In genomic region chr7:142394261-142395190, GRCm38 (mm10) we compare ENCODE assay signal across 14 mouse cellular contexts. TPM values are rescaled to one million over a fixed set of nuclear protein-coding genes. Genes with fewer than 3 reads are reported as not detected.
DNase-seq lines count a peak whose midpoint lies in the region; ATAC-seq and TF ChIP-seq lines count a peak whose summit lies in the region.
"Had no signal": no experiment of that assay in that cellular context is flagged by ENCODE, and none has a peak within 500 bp of the region (broad histone marks: within the 10 kb centered on the region; RNA-seq: fewer than 3 reads in every experiment).

No protein-coding gene starts in this region.

- 62% methylated on average over 6 of the region's 6 CpGs for WGBS in kidney, embryonic 15.5 days

- no peaks in the 10 kb centered on the region for H3K27me3 ChIP-seq in kidney, embryonic 15.5 days
- no peaks in the 10 kb centered on the region for H3K27me3 ChIP-seq in G1E (ENCODE audit: insufficient read depth, low read length)
- H3K27me3 ChIP-seq: neural tube, embryonic 15.5 days had no signal

- no peaks in the 10 kb centered on the region for H3K36me3 ChIP-seq in kidney, embryonic 15.5 days
- no peaks in the 10 kb centered on the region for H3K36me3 ChIP-seq in G1E (replicated peaks)
- H3K36me3 ChIP-seq: midbrain, embryonic 13.5 days; neural tube, embryonic 15.5 days had no signal

- no peak for ATAC-seq in kidney, embryonic 15.5 days (replicated peaks; ENCODE audit: low FRiP score)
- peak; percentile 28 for ATAC-seq in G1E (ENCODE audit: extremely low read depth, insufficient number of reproducible peaks, low FRiP score, poor library complexity, severe bottlenecking)
- ATAC-seq in megakaryocyte progenitor cell, adult 5-6 weeks (replicated peaks; ENCODE audit: poor library complexity), result peak; percentile 12; the same call in 1 of the 2 replicates
- ATAC-seq: intestine, postnatal 0 days; midbrain, embryonic 13.5 days had no signal

- H3K9ac ChIP-seq in kidney, embryonic 15.5 days, result no peak overlapping the region
- H3K9ac ChIP-seq: midbrain, embryonic 13.5 days; neural tube, embryonic 15.5 days had no signal

- H3K9me3 ChIP-seq in kidney, embryonic 15.5 days (replicated peaks), result no peaks in the 10 kb centered on the region
- H3K9me3 ChIP-seq in G1E (replicated peaks), result no peaks in the 10 kb centered on the region
- H3K9me3 ChIP-seq: midbrain, embryonic 13.5 days; neural tube, embryonic 15.5 days had no signal

- no peak for TF ChIP-seq CTCF in G1E (IDR thresholded peaks at IDR 0.05; ENCODE audit: low read depth, low read length)
- TF ChIP-seq CTCF in cortical plate, adult 2 months (IDR thresholded peaks at IDR 0.05; ENCODE audit: extremely low read depth, insufficient read depth, low read length), result no peak

- H3K27ac ChIP-seq in kidney, embryonic 15.5 days, result peak overlapping the region; percentile 46
- H3K27ac ChIP-seq in cortical plate, adult 2 months (ENCODE audit: insufficient read depth, low read length), result 0 out of 2 replicates have a peak overlapping the region, but pooled peaks have one; percentile 15
- H3K27ac ChIP-seq: midbrain, embryonic 13.5 days; neural tube, embryonic 15.5 days had no signal

- no peak for TF ChIP-seq POLR2A in cortical plate, adult 2 months (IDR thresholded peaks at IDR 0.05; ENCODE audit: extremely low read depth, insufficient read depth, low read length)

- no peak for DNase-seq in kidney, postnatal 10 days
- peak; percentile 54 for DNase-seq in G1E (ENCODE audit: low spot score)
- DNase-seq in cerebellum, postnatal 10 days, result no peak
- no peak for DNase-seq in left cerebral cortex, postnatal 4 days
- DNase-seq: heart, postnatal 4 days had no signal

- peaks cover 29% of the 10 kb centered on the region for H3K4me1 ChIP-seq in kidney, embryonic 15.5 days
- H3K4me1 ChIP-seq in G1E (ENCODE audit: insufficient read depth, low read depth, low read length), result peaks cover 99% of the 10 kb centered on the region
- peaks cover 2% of the 10 kb centered on the region; the same call in 1 of the 2 replicates for H3K4me1 ChIP-seq in cortical plate, adult 2 months (ENCODE audit: control insufficient read depth, insufficient read depth, low read length)
- H3K4me1 ChIP-seq: midbrain, embryonic 13.5 days; neural tube, embryonic 15.5 days had no signal

- intact Hi-C loops in left cerebral cortex, postnatal 4 days (cut with DNase I), result no loop called here

- H3K4me2 ChIP-seq in kidney, embryonic 15.5 days, result no peak overlapping the region
- H3K4me2 ChIP-seq: midbrain, embryonic 13.5 days; neural tube, embryonic 15.5 days had no signal

- no peak overlapping the region for H3K4me3 ChIP-seq in kidney, embryonic 15.5 days (replicated peaks)
- peak overlapping the region; percentile 5; the same call in 1 of the 2 replicates for H3K4me3 ChIP-seq in G1E (ENCODE audit: low read depth, low read length)
- no peak overlapping the region for H3K4me3 ChIP-seq in cortical plate, adult 2 months (ENCODE audit: insufficient read depth, low read length)
- H3K4me3 ChIP-seq: erythroblast, embryonic 14.5 days; midbrain, embryonic 13.5 days; neural tube, embryonic 15.5 days had no signal

RNA-seq across cellular contexts. Expression of gene Ctsd, which starts 6.7 kb away (rescaled TPM):
- 294 and 312 TPM in 2 replicates for polyA plus RNA-seq in kidney, embryonic 15.5 days (2015; fragmentation: Nextera tagmentation; extraction: Ambion mirVana)
- 102 and 133 TPM in 2 replicates for total RNA-seq in G1E (2014; fragmentation: Nextera tagmentation)
- 1,036 and 1,228 TPM in 2 replicates for total RNA-seq in G1E (2017)
- polyA plus RNA-seq in G1E (2012), result 43.0 and 64.7 TPM in 2 replicates
- 421 and 455 TPM in 2 replicates for polyA plus RNA-seq in cortical plate, adult 2 months (2012; rRNA removed)
- 115 and 133 TPM in 2 replicates for total RNA-seq in megakaryocyte progenitor cell, adult 5-6 weeks (2015)
- 129 and 170 TPM in 2 replicates for total RNA-seq in megakaryocyte progenitor cell, adult 5-6 weeks (2017)
- 100 to 1,000 TPM; 133 to 157 TPM for total RNA-seq in left cerebral cortex, postnatal 4 days (2021)

RNA-seq across cellular contexts. Expression of gene Gm49369, which starts 12.1 kb away (rescaled TPM):
- 1.2 and 2.5 TPM in 2 replicates for polyA plus RNA-seq in kidney, embryonic 15.5 days (2015; fragmentation: Nextera tagmentation; extraction: Ambion mirVana)
- total RNA-seq in G1E (2014; fragmentation: Nextera tagmentation) (not detected in 2 replicates), G1E (2017) (246 and 291 TPM in 2 replicates)
- polyA plus RNA-seq in G1E (2012), result 28.2 and 43.6 TPM in 2 replicates
- polyA plus RNA-seq in cortical plate, adult 2 months (2012; rRNA removed), result 0.45 and 1.4 TPM in 2 replicates
- not detected in 2 replicates for total RNA-seq in megakaryocyte progenitor cell, adult 5-6 weeks (2015)
- 25.2 and 59.0 TPM in 2 replicates for total RNA-seq in megakaryocyte progenitor cell, adult 5-6 weeks (2017)
- total RNA-seq in left cerebral cortex, postnatal 4 days (2021), result 1 to 10 TPM in 1 of 2 experiments, not detected in 1; 5.0 TPM
- polyA plus RNA-seq: intestine, postnatal 0 days; midbrain, embryonic 13.5 days; neural tube, embryonic 15.5 days had no signal

RNA-seq across cellular contexts. Expression of gene Ifitm10, which starts 21.0 kb away (rescaled TPM):
- polyA plus RNA-seq in kidney, embryonic 15.5 days (2015; fragmentation: Nextera tagmentation; extraction: Ambion mirVana), result 1.8 and 2.3 TPM in 2 replicates
- total RNA-seq in G1E (2014; fragmentation: Nextera tagmentation) (not detected in 2 replicates), G1E (2017) (0.81 and 0.93 TPM in 2 replicates)
- 0.33 and 0.52 TPM in 2 replicates for polyA plus RNA-seq in G1E (2012)
- polyA plus RNA-seq in cortical plate, adult 2 months (2012; rRNA removed), result 43.0 and 45.7 TPM in 2 replicates
- total RNA-seq in megakaryocyte progenitor cell, adult 5-6 weeks (2015), result not detected in 2 replicates
- not detected in 2 replicates for total RNA-seq in megakaryocyte progenitor cell, adult 5-6 weeks (2017)
- 1 to 10 TPM; 6.3 to 9.4 TPM for total RNA-seq in left cerebral cortex, postnatal 4 days (2021)

RNA-seq across cellular contexts. Expression of gene Syt8, which starts 40.1 kb away (rescaled TPM):
- polyA plus RNA-seq in kidney, embryonic 15.5 days (2015; fragmentation: Nextera tagmentation; extraction: Ambion mirVana), result 0.62 and 1.3 TPM in 2 replicates
- total RNA-seq in G1E (2014; fragmentation: Nextera tagmentation), result not detected in 2 replicates
- total RNA-seq in G1E (2017), result 2.1 and 3.5 TPM in 2 replicates
- polyA plus RNA-seq in G1E (2012), result not detected in 2 replicates
- polyA plus RNA-seq in cortical plate, adult 2 months (2012; rRNA removed), result not detected in 2 replicates
- total RNA-seq in megakaryocyte progenitor cell, adult 5-6 weeks (2015), result not detected in 2 replicates
- total RNA-seq in megakaryocyte progenitor cell, adult 5-6 weeks (2017), result not detected in 2 replicates
- not detected for total RNA-seq in left cerebral cortex, postnatal 4 days (2021)
- total RNA-seq: heart, postnatal 4 days; layer of hippocampus, postnatal 14 days; liver, adult 2 months had no signal
- polyA plus RNA-seq: erythroblast, embryonic 14.5 days; liver, adult 2 months; midbrain, embryonic 13.5 days had no signal

RNA-seq across cellular contexts. Expression of gene Tnni2, which starts 47.1 kb away (rescaled TPM):
- 19.0 and 45.8 TPM in 2 replicates for polyA plus RNA-seq in kidney, embryonic 15.5 days (2015; fragmentation: Nextera tagmentation; extraction: Ambion mirVana)
- total RNA-seq in G1E (2014; fragmentation: Nextera tagmentation) (not detected in 2 replicates), G1E (2017) (2.5 and 3.5 TPM in 2 replicates)
- 1.0 TPM in 1 of 2 replicates, not detected in the other for polyA plus RNA-seq in G1E (2012)
- polyA plus RNA-seq in cortical plate, adult 2 months (2012; rRNA removed), result 0.86 and 1.4 TPM in 2 replicates
- total RNA-seq in megakaryocyte progenitor cell, adult 5-6 weeks (2015), result 6.0 and 8.0 TPM in 2 replicates
- 2.4 and 7.7 TPM in 2 replicates for total RNA-seq in megakaryocyte progenitor cell, adult 5-6 weeks (2017)
- total RNA-seq in left cerebral cortex, postnatal 4 days (2021), result not detected
- polyA plus RNA-seq: erythroblast, embryonic 14.5 days; liver, adult 2 months had no signal
